Mouse (Mus musculus): Measurements from ENCODE around the gene Pi4kb. TPM values are rescaled to one million over a fixed set of nuclear protein-coding genes. Genes with fewer than 3 reads are reported as not detected.
A peak's percentile ranks its signal among the peaks of the same experiment; 100 is the strongest.

Pi4kb gene
- polyA plus RNA-seq, 1 experiment from 2014 or later = 25.0 TPM

DNA sequence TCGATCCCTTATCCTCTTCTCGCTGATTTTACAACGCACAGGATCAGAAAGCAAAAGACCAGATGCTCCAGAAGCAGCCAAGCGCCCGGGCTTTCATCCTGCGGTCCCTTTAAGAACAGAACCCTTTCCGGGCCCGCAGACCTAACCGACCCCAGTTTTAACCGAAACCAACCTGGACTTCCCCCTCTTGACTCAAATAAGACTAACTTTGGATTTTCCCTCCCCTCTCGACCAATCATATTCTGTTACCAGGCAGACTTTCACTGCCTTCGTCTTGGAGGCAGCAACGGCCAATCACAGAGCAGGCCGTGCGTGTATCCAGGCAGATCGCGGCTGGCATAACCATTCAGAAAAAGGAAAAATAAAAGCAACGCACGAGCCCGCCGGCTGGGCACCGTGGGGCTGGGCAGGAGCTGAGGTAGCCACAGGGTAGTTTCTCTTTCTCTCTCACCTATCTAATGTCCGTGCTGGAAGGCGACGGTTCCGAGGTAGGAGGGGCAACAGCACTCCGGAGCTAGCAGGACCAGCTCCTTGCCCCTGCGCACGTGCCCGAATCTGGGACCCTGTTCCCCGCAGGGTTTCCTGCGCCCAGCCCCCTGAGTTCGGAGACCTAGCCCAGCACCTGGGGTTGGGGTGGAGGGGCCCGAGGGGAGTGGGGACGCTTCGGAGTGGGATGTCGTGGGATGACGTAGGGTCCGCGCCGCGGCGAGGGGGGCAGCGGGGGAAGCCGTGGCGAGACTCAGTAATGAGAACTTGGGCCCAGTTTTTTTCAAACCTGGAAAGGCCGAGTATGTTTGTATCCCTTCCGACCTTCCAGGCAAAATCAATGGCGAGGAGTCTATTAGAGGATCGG, 20.5 kb upstream of the Pi4kb start, which contains the start of gene Rfx5:
TSS of gene Rfx5 (plus strand) at position 312 of the 853 bp plus-strand sequence.
- peak; percentile 98 for ATAC-seq (ENCODE audit: low FRiP score, low TSS enrichment)
- peak within 1 kb of the TSS; percentile 95 for H3K27ac ChIP-seq (ENCODE audit: low read length)
- WGBS = under 1% methylated on average over 50 of the region's 50 CpGs

GRCm38 (mm10) chr3:94958295-94958694, 16.2 kb upstream of the Pi4kb start:
- H3K4me3 ChIP-seq (ENCODE audit: low read length) = no peak overlapping the region
- 89% methylated on average over 8 of the region's 8 CpGs for WGBS
- H3K9me3 ChIP-seq (ENCODE audit: low read length) = no peaks in the 10 kb centered on the region
- no peak overlapping the region for H3K9ac ChIP-seq (replicated peaks; ENCODE audit: low read length)
- H3K4me2 ChIP-seq (replicated peaks; ENCODE audit: low read depth, low read length) = no peak overlapping the region
- no peak for ATAC-seq (ENCODE audit: low FRiP score, low TSS enrichment)
- peaks cover 12% of the 10 kb centered on the region for H3K4me1 ChIP-seq (ENCODE audit: insufficient read depth, low read length)
- no peaks in the 10 kb centered on the region for H3K27me3 ChIP-seq (ENCODE audit: insufficient read depth, low read length)
- H3K27ac ChIP-seq (ENCODE audit: low read length) = no peak overlapping the region
- peaks cover 39% of the 10 kb centered on the region for H3K36me3 ChIP-seq (ENCODE audit: insufficient read depth, low read length)

More for the DNA sequence above, 20.5 kb upstream of the Pi4kb start, which contains the start of gene Rfx5:
- Histone ChIP-seq H3K36me3 (ENCODE audit: insufficient read depth, low read length) (peaks cover 36% of the 10 kb centered on the region), H3K9ac (replicated peaks; ENCODE audit: low read length) (peak within 1 kb of the TSS; percentile 94), H3K4me1 (ENCODE audit: insufficient read depth, low read length) (peaks cover 23% of the 10 kb centered on the region), H3K27me3 (ENCODE audit: insufficient read depth, low read length) (no peaks in the 10 kb centered on the region), H3K4me2 (replicated peaks; ENCODE audit: low read depth, low read length) (peak within 1 kb of the TSS; percentile 67), H3K9me3 (ENCODE audit: low read length) (no peaks in the 10 kb centered on the region), H3K4me3 (ENCODE audit: low read length) (peak within 1 kb of the TSS; percentile 93)

DNA sequence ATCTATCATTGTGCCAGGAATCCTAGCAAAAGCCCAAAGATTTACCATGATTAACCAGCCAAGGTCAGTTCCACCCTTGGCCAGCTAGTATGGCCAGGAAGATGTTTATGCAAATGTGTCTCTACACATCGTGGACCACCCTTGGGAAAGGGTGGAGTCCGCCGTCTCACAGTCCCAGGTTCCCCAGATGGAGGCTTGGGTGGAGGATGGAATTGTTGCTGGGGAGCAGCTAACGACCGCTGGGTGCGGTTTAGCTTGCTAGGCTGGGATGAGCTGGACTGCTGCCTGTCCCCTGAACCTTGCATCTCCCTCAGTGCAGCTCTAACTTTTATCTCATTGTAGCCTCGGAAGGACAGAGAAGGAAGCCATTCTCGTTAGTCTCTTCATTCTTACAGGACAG, 14.7 kb upstream of the Pi4kb start:
- Histone ChIP-seq H3K9ac (replicated peaks; ENCODE audit: low read length) (no peak overlapping the region), H3K36me3 (ENCODE audit: insufficient read depth, low read length) (peaks cover 39% of the 10 kb centered on the region), H3K9me3 (ENCODE audit: low read length) (no peaks in the 10 kb centered on the region), H3K4me3 (ENCODE audit: low read length) (no peak overlapping the region), H3K4me1 (ENCODE audit: insufficient read depth, low read length) (peaks cover 7% of the 10 kb centered on the region), H3K4me2 (replicated peaks; ENCODE audit: low read depth, low read length) (no peak overlapping the region), H3K27me3 (ENCODE audit: insufficient read depth, low read length) (no peaks in the 10 kb centered on the region), H3K27ac (ENCODE audit: low read length) (no peak overlapping the region)
- ATAC-seq (ENCODE audit: low FRiP score, low TSS enrichment) = no peak
- 46% methylated on average over 8 of the region's 8 CpGs for WGBS

- H3K27ac ChIP-seq (ENCODE audit: low read length) = no peak overlapping the region
These were observed 14.2 kb upstream of the Pi4kb start for GRCm38 (mm10) chr3:94960322-94960721.

DNA sequence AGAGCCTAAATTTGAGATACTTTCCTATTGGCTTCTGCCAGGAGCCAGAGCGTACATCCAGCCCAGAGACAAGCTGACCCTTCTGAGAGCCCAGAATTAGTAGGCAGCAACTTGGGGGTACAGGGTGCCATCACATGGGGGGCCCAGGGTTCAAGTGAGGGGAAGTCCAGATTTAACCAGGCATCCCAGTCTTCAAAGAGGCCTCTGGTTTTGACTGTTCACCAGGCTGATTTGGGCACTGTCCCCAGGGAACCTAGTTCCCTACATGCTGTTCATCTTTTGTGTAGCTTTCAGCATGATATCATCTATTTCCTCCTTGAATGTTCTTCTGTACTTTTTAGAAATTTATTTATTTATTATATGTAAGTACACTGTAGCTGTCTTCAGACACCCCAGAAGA, 9.5 kb upstream of the Pi4kb start:
- Histone ChIP-seq H3K9ac (replicated peaks; ENCODE audit: low read length) (no peak overlapping the region), H3K27ac (ENCODE audit: low read length) (no peak overlapping the region), H3K27me3 (ENCODE audit: insufficient read depth, low read length) (no peaks in the 10 kb centered on the region), H3K36me3 (ENCODE audit: insufficient read depth, low read length) (no peaks in the 10 kb centered on the region), H3K4me3 (ENCODE audit: low read length) (no peak overlapping the region), H3K9me3 (ENCODE audit: low read length) (no peaks in the 10 kb centered on the region), H3K4me1 (ENCODE audit: insufficient read depth, low read length) (no peaks in the 10 kb centered on the region), H3K4me2 (replicated peaks; ENCODE audit: low read depth, low read length) (no peak overlapping the region)
- WGBS = 94% methylated on average over 1 of the region's 1 CpGs
- ATAC-seq (ENCODE audit: low FRiP score, low TSS enrichment) = no peak

More at GRCm38 (mm10) chr3:94960322-94960721, 14.2 kb upstream of the Pi4kb start:
- peaks cover 3% of the 10 kb centered on the region for H3K4me1 ChIP-seq (ENCODE audit: insufficient read depth, low read length)
- H3K4me2 ChIP-seq (replicated peaks; ENCODE audit: low read depth, low read length) = no peak overlapping the region
- no peak overlapping the region for H3K4me3 ChIP-seq (ENCODE audit: low read length)
- 51% methylated on average over 5 of the region's 5 CpGs for WGBS
- no peak overlapping the region for H3K9ac ChIP-seq (replicated peaks; ENCODE audit: low read length)
- no peak for ATAC-seq (ENCODE audit: low FRiP score, low TSS enrichment)
- H3K9me3 ChIP-seq (ENCODE audit: low read length) = no peaks in the 10 kb centered on the region
- peaks cover 39% of the 10 kb centered on the region for H3K36me3 ChIP-seq (ENCODE audit: insufficient read depth, low read length)
- H3K27me3 ChIP-seq (ENCODE audit: insufficient read depth, low read length) = no peaks in the 10 kb centered on the region

- ATAC-seq (ENCODE audit: low FRiP score, low TSS enrichment) = no peak
- 52% methylated on average over 1 of the region's 1 CpGs for WGBS
These were observed 8.7 kb upstream of the Pi4kb start for GRCm38 (mm10) chr3:94965878-94966277.

DNA sequence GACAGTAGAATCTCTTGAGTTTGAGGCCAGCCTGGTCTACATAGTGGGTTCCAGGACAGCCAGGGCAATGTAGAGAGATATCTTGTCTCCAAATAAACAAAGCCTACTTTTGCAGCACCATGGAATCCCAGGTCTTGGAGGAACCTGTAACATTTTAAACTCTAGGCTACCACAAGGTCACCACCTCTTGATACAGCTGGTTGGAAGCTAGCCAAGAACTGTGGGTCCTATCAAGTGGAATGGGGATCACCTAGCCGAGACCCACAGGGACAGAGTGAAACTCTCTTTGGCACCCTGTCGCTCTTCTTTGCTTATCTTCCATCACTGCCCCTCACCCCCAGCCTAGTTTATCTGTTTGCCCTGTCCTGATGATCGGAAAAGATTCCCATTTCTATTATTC, 2.0 kb upstream of the Pi4kb start:
- H3K4me2 ChIP-seq (replicated peaks; ENCODE audit: low read depth, low read length) = no peak overlapping the region
- H3K4me3 ChIP-seq (ENCODE audit: low read length) = no peak overlapping the region
- no peaks in the 10 kb centered on the region for H3K9me3 ChIP-seq (ENCODE audit: low read length)
- H3K9ac ChIP-seq (replicated peaks; ENCODE audit: low read length) = no peak overlapping the region
- 89% methylated on average over 3 of the region's 3 CpGs for WGBS
- peaks cover 5% of the 10 kb centered on the region; the same call in 1 of the 2 replicates for H3K36me3 ChIP-seq (ENCODE audit: insufficient read depth, low read length)
- H3K4me1 ChIP-seq (ENCODE audit: insufficient read depth, low read length) = peaks cover 18% of the 10 kb centered on the region
- H3K27ac ChIP-seq (ENCODE audit: low read length) = no peak overlapping the region
- H3K27me3 ChIP-seq (ENCODE audit: insufficient read depth, low read length) = no peaks in the 10 kb centered on the region
- ATAC-seq (ENCODE audit: low FRiP score, low TSS enrichment) = no peak

More at GRCm38 (mm10) chr3:94965878-94966277, 8.7 kb upstream of the Pi4kb start:
- Histone ChIP-seq H3K9ac (replicated peaks; ENCODE audit: low read length) (no peak overlapping the region), H3K36me3 (ENCODE audit: insufficient read depth, low read length) (no peaks in the 10 kb centered on the region), H3K4me3 (ENCODE audit: low read length) (no peak overlapping the region), H3K4me2 (replicated peaks; ENCODE audit: low read depth, low read length) (no peak overlapping the region), H3K27ac (ENCODE audit: low read length) (no peak overlapping the region), H3K27me3 (ENCODE audit: insufficient read depth, low read length) (no peaks in the 10 kb centered on the region), H3K4me1 (ENCODE audit: insufficient read depth, low read length) (no peaks in the 10 kb centered on the region), H3K9me3 (ENCODE audit: low read length) (no peaks in the 10 kb centered on the region)

- Histone ChIP-seq H3K4me3 (ENCODE audit: low read length) (no peak overlapping the region), H3K9me3 (ENCODE audit: low read length) (no peaks in the 10 kb centered on the region), H3K4me2 (replicated peaks; ENCODE audit: low read depth, low read length) (peak overlapping the region; percentile 58), H3K4me1 (ENCODE audit: insufficient read depth, low read length) (peaks cover 18% of the 10 kb centered on the region), H3K9ac (replicated peaks; ENCODE audit: low read length) (no peak overlapping the region), H3K27ac (ENCODE audit: low read length) (no peak overlapping the region), H3K27me3 (ENCODE audit: insufficient read depth, low read length) (no peaks in the 10 kb centered on the region), H3K36me3 (ENCODE audit: insufficient read depth, low read length) (peaks cover 9% of the 10 kb centered on the region)
- no peak for ATAC-seq (ENCODE audit: low FRiP score, low TSS enrichment)
- 77% methylated on average over 5 of the region's 5 CpGs for WGBS
These were observed 911 bp upstream of the Pi4kb start for GRCm38 (mm10) chr3:94973620-94974019.

DNA sequence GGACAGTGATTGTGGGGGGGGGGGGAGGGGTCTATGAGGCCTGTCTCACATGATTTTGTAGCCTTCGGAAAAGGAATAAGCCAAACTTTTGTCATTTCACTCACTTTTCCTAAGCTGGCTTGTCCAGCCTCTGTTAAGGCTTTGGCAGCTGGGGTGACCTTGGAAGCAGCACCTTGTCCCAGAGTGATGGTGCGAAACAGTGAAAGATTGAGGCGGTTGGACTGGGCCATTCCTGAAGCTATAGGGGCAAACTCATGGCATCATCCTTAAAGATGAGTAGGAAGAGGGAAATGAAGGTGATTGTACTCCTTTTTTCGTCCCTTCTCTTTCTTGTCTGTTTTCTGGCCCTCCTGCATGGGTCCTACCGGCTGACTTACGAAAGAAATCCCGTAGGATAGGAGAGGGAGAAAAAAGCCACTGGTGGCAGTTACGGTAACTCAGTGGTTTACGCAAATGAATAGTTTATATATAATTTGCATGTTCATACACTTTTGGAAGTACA, 454 bp upstream of the Pi4kb start:
- WGBS = 21% methylated on average over 9 of the region's 9 CpGs
- Histone ChIP-seq H3K36me3 (ENCODE audit: insufficient read depth, low read length) (peaks cover 9% of the 10 kb centered on the region), H3K4me2 (replicated peaks; ENCODE audit: low read depth, low read length) (peak overlapping the region; percentile 58), H3K9me3 (ENCODE audit: low read length) (no peaks in the 10 kb centered on the region), H3K4me1 (ENCODE audit: insufficient read depth, low read length) (peaks cover 18% of the 10 kb centered on the region), H3K4me3 (ENCODE audit: low read length) (peak overlapping the region; percentile 93), H3K27me3 (ENCODE audit: insufficient read depth, low read length) (no peaks in the 10 kb centered on the region), H3K27ac (ENCODE audit: low read length) (peak overlapping the region; percentile 31), H3K9ac (replicated peaks; ENCODE audit: low read length) (peak overlapping the region; percentile 94)
- ATAC-seq (ENCODE audit: low FRiP score, low TSS enrichment) = peak; percentile 42; the same call in 1 of the 2 replicates

DNA sequence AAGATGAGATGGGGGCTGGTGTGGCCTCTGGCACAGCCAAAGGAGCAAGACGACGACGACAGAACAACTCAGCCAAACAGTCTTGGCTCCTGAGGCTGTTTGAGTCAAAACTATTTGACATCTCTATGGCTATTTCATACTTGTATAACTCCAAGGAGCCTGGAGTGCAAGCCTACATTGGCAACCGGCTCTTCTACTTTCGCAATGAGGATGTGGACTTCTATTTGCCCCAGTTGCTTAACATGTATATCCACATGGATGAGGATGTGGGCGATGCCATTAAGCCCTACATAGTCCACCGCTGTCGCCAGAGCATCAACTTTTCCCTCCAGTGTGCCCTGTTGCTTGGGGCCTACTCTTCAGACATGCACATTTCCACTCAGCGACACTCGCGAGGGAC, 9.8 kb downstream of the Pi4kb start:
- Histone ChIP-seq H3K4me1 (ENCODE audit: insufficient read depth, low read length) (peaks cover 16% of the 10 kb centered on the region), H3K9me3 (ENCODE audit: low read length) (no peaks in the 10 kb centered on the region), H3K4me2 (replicated peaks; ENCODE audit: low read depth, low read length) (no peak overlapping the region), H3K27me3 (ENCODE audit: insufficient read depth, low read length) (no peaks in the 10 kb centered on the region), H3K27ac (ENCODE audit: low read length) (no peak overlapping the region), H3K4me3 (ENCODE audit: low read length) (no peak overlapping the region), H3K36me3 (ENCODE audit: insufficient read depth, low read length) (peaks cover 24% of the 10 kb centered on the region), H3K9ac (replicated peaks; ENCODE audit: low read length) (no peak overlapping the region)
- 96% methylated on average over 11 of the region's 11 CpGs for WGBS
- ATAC-seq (ENCODE audit: low FRiP score, low TSS enrichment) = no peak
